Mouse (Mus musculus) embryonic stem cell, embryonic (primary cell): ENCODE measurements at regions not wholly inside any gene's neighbourhood (a gene's known extent, or its start where the extent isn't known, plus 50 kb on each side); places are given as distances from the start of the nearest gene placed in this dataset.
"Not testable (repeated sequence)": the region's sequence is repeated elsewhere in the genome, so short reads cannot be mapped to it uniquely, and the experiment has no call there.

Experiments
- CTCF ChIA-PET, 4 experiments: fragments of 300-600 bp in 2 of 4; fragments of 350-600 bp in 2 of 4; sonication (Branson Sonifier 250); formaldehyde crosslinking; loops; one replicate each; lab custom pipeline; 2022; ENCODE audit warnings: inconsistent platforms in 2 of 4; lab: Charles Lee
- POLR2A ChIA-PET, 4 experiments: fragments of 300-600 bp in 2 of 4; fragments of 350-600 bp in 2 of 4; sonication (Branson Sonifier 250); formaldehyde crosslinking; loops; one replicate each; lab custom pipeline; 2022; ENCODE audit warnings: antibody characterized with exemption in 4 of 4, inconsistent platforms in 1 of 4; lab: Charles Lee

DNA sequence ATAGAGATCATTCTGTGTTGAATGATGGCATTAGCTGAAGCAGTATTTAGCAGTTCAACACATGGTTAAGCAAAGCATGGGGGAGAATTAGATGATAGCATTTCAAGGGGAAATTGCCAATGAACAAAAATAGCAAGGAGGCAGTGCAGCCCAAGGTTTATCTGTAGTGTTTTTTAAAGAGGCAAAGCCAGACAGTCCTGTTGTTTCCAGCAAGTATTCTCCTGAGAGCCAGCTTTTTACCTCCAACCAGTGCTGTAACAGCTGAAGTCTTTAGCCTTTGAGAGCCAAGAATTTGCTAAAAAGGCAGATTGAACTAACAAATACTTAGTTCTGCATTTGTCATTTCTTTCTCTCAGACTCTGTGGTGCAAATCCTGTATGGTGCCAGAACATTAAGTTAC lies 305.1 kb upstream of the Arx start:
- POLR2A ChIA-PET, result no interaction called here
- CTCF ChIA-PET, result no interaction called here

- ChIA-PET CTCF (no interaction called here), POLR2A (interaction anchor here in 1 of 4 experiments (0.9 kb wide), 1 partner anchor 10 kb away, joined by 3 read pairs; no protein-coding TSS in a partner anchor)
Measured at GRCm38 (mm10) chrX:93002236-93002976, 283.8 kb upstream of the Arx start.

GRCm38 (mm10) chrX:93006681-93007080 lies 279.6 kb upstream of the Arx start:
- POLR2A ChIA-PET, result no interaction called here

DNA sequence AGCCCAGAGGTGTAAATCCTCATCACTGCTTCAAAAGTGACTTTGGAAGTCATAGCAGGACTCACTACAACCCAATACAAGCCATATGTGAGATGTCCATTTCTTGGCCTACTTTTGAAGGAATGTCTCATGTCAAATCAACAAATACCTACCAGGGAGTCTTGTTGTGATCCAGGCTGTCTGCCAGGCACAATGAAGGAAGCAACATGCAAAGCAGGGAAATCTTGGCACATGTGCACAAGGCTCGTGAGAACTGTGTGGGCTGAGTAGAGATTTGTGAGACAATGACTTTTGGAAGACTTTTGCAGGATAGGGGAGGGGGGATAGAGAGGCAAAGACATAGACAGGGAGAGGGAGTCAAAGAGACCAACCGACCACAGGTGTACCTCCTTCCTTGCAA lies 274.7 kb upstream of the Arx start:
- ChIA-PET POLR2A (interaction anchor here in 1 of 4 experiments (1.0 kb wide), 1 partner anchor 9 kb away, joined by 3 read pairs; no protein-coding TSS in a partner anchor), CTCF (no interaction called here)

More at GRCm38 (mm10) chrX:93006681-93007080, 279.6 kb upstream of the Arx start:
- CTCF ChIA-PET, result no interaction called here

DNA sequence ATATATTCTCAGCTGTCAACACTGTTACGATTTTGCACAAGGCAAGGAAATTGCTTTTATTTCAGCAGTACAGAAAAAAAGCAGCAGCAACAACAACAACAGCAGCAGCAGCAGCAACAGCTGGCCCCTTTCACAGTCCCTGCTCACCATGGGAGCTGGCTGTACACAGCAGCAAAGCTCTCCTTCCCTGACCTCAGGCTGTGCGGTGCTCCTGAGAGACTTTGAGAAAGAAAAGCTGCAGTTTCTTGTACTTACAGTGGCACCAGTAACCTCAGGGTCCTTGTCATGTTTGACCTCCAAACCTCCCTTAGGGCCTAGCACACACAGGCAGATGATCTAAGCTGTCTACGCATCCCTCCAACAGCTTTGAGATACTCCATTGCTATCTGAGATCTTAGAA lies 269.9 kb upstream of the Arx start:
- CTCF ChIA-PET, result no interaction called here
- POLR2A ChIA-PET, result no interaction called here

GRCm38 (mm10) chrX:93041096-93041495 lies 245.1 kb upstream of the Arx start:
- CTCF ChIA-PET, result no interaction called here
- POLR2A ChIA-PET, result no interaction called here

- ChIA-PET POLR2A (interaction anchor here in 1 of 4 experiments (0.7 kb wide), 1 partner anchor 55 kb away, joined by 7 read pairs; no protein-coding TSS in a partner anchor), CTCF (interaction anchor here in 2 of 4 experiments (0.7 kb wide), 2 partner anchors 18 to 254 kb away, joined by 4 to 12 read pairs; no protein-coding TSS in a partner anchor)
Measured at GRCm38 (mm10) chrX:93042736-93043135, 243.5 kb upstream of the Arx start.

GRCm38 (mm10) chrX:93048967-93049754 lies 237.1 kb upstream of the Arx start:
- ChIA-PET POLR2A (no interaction called here), CTCF (no interaction called here)

GRCm38 (mm10) chrX:93049755-93050143 lies 236.5 kb upstream of the Arx start:
- POLR2A ChIA-PET, result interaction anchor here in 1 of 4 experiments (0.6 kb wide), 1 partner anchor 225 kb away, joined by 3 read pairs; no protein-coding TSS in a partner anchor
- CTCF ChIA-PET, result no interaction called here

DNA sequence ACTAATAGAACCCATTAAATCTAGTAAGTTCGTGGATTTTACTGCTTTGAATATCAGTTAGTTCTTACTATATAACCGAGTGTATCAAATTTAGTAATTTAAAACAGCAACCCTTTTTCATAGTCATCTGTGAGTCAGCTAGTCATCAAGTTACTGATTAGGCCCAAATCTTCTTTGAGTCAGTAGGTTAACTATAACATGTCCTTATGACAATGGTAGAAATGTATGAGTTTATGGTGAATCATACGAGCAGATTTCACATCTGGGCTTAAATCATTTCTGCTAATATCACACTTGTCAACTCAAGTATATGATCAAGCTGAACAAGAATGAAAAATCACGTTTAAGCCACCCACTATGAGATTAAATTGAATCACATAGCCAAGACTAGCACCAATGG lies 226.7 kb upstream of the Arx start:
- POLR2A ChIA-PET, result no interaction called here
- CTCF ChIA-PET, result no interaction called here

DNA sequence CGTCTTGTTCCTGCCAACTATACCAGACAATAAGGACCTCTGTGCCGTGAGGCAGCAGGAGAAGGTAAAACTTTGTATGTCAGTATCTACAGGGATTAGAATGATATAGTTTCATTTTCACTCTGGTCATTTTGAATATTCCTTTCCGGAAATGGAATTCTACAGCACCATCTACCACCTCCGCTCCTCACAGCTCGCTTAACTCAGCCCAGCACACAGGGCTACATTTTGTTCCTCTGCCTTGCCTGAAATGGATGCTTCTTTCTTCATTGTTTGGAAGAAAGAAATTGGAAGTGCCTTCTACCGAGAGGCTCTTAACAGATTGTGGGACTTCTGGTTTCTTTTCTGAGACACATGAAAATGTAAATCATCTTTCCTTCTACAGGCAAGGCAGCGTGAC lies 217.4 kb upstream of the Arx start:
- POLR2A ChIA-PET, result interaction anchor here in 1 of 4 experiments (0.6 kb wide), 1 partner anchor 223 kb away, joined by 4 read pairs; no protein-coding TSS in a partner anchor
- CTCF ChIA-PET, result interaction anchor here in 2 of 4 experiments (0.7 to 2.0 kb wide), 3 partner anchors 213 to 744 kb away, joined by 3 to 10 read pairs (median 3); no protein-coding TSS in a partner anchor

- POLR2A ChIA-PET, result interaction anchor here in 1 of 4 experiments (0.6 kb wide), 2 partner anchors 130 to 222 kb away, joined by 4 read pairs; no protein-coding TSS in a partner anchor
- CTCF ChIA-PET, result interaction anchor here in 3 of 4 experiments (0.5 to 2.0 kb wide), 14 partner anchors 13 to 820 kb away, joined by 3 to 10 read pairs (median 3); no protein-coding TSS in a partner anchor
Measured at GRCm38 (mm10) chrX:93069569-93070289, 216.5 kb upstream of the Arx start.

DNA sequence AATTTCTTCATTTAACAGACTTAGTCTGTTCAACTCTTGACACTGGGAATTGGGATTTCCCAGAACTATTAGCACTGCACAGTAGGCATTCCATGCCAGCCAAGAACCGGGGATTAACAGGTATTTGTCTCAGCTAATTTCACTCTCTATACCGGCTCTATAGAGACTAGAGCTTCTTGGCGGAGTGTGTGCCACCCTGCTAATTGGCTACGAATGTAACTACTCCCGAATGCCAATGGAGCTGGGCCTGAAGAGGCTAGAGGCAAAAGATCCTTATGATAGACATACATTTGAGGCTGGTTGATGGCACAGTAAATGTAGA lies 216.0 kb upstream of the Arx start:
- ChIA-PET POLR2A (interaction anchor here in 1 of 4 experiments (0.6 kb wide), 1 partner anchor 129 kb away, joined by 4 read pairs; no protein-coding TSS in a partner anchor), CTCF (interaction anchor here in 3 of 4 experiments (0.5 to 2.0 kb wide), 13 partner anchors 12 to 819 kb away, joined by 3 to 10 read pairs (median 3); no protein-coding TSS in a partner anchor)

- ChIA-PET CTCF (no interaction called here), POLR2A (no interaction called here)
Measured at GRCm38 (mm10) chrX:93088976-93089375, 197.3 kb upstream of the Arx start.

DNA sequence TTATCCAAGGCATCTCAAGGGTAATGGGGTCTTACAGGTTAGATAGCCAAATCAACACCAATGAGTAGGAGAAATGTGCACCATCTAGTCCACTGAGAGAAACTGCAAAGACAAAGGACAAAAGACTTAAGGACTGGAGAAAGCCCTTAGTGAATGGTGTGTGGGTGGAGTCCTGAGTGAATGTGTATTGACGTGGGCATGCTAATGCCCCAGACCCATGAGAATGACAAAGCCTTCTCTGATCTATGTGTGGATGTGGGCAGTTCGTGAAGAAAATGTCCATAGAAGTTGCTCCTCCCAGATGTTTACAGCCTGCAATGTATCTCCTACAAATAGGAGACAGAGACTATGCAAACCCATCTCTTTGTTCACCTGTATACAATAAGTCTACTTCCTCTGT lies 188.7 kb upstream of the Arx start:
- ChIA-PET CTCF (interaction anchor here in 1 of 4 experiments (0.7 kb wide), 1 partner anchor 1145 kb away, joined by 3 read pairs; no protein-coding TSS in a partner anchor), POLR2A (interaction anchor here in 1 of 4 experiments (0.6 kb wide), 2 partner anchors 12 to 55 kb away, joined by 3 to 7 read pairs; no protein-coding TSS in a partner anchor)

GRCm38 (mm10) chrX:93107930-93108567 lies 178.2 kb upstream of the Arx start:
- ChIA-PET CTCF (no interaction called here), POLR2A (no interaction called here)

DNA sequence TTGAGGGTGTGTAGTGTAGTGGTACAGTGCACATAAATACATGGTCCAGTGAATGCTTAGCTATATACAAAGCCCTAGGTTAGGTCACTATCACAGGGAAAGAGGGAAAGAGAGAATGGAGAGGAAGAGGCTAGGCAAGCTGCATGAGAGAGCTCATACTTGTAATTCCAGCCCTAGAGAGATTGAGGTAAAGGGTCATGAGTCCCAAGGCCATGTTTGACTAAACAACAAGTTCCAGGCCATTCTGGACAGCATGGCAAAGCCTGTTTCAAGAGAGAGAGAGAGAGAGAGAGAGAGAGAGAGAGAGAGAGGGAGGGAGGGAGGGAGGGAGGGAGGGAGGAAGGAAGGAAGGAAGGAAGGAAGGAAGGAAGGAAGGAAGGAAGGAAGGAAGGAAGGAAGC lies 131.9 kb upstream of the Arx start:
- CTCF ChIA-PET, POLR2A ChIA-PET: not testable (repeated sequence)

DNA sequence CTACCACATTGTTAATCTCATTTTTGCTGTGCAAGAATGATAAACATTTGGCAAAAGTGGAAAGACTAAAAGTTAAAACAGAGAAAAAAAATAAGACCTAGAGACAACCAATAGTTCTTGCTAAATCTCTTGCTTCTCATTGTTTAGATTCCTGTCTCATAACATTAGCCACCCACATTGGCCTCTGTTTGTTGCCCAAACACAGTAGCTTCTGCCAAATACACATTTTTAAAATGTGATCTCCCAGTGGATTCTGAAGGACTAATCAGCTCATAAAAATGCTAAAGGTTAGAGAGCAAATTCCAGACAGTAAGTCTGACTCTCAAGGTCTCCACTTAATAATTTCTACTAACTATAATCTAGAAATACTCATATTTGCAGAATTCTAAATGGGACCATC lies 127.1 kb upstream of the Arx start:
- POLR2A ChIA-PET, result no interaction called here
- CTCF ChIA-PET, result no interaction called here
